Mouse (Mus musculus) bone marrow, adult 2 months (tissue): ENCODE data around the gene Mylk.

Experiments used
- CTCF ChIP-seq: fragments of 200-500 bp; IDR thresholded peaks from 2 replicates; pipeline ENCODE4 v1.5.1; 2011; ENCODE audit warnings: low read length, control low read depth; ENCODE audit not compliant: control insufficient read depth, insufficient read depth
- POLR2A ChIP-seq: fragments of 200-500 bp; IDR thresholded peaks from 2 replicates; pipeline ENCODE4 v1.6.1; 2011; ENCODE audit warnings: low read depth, mild to moderate bottlenecking, control low read depth, low read length, borderline replicate concordance; ENCODE audit not compliant: control insufficient read depth

DNA sequence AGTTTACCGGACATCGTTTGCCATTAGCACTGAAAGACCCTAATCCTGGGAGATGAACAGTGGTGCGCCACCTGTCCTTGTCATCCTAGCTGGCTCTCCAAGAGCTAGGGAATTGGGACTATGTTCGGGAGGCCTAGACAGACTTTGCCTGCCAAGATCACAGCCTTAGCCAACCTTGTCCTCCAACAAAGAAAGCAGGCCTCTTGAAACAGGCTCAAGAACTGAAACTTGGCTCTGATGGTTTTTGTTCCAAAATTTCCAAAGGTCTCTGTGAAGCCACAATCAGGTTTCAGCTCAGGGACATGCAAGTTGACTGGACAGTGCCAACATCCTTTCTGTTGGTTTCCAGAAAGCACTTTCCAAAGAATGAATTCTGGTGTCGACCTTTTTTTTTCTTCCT is 247.8 kb downstream of the Mylk start:
- TF ChIP-seq POLR2A = no peak
- no peak for TF ChIP-seq CTCF
